Mouse (Mus musculus) R1 (cell line): ENCODE measurements around the gene Sh3pxd2a.
A peak's percentile ranks its signal among the peaks of the same experiment; 100 is the strongest.

ENCODE experiments used
- DNase-seq: peaks from one replicate; pipeline ENCODE4 v3.0.0-alpha.2; 2018; ENCODE audit warnings: low read depth, low spot score

Sh3pxd2a gene

DNA sequence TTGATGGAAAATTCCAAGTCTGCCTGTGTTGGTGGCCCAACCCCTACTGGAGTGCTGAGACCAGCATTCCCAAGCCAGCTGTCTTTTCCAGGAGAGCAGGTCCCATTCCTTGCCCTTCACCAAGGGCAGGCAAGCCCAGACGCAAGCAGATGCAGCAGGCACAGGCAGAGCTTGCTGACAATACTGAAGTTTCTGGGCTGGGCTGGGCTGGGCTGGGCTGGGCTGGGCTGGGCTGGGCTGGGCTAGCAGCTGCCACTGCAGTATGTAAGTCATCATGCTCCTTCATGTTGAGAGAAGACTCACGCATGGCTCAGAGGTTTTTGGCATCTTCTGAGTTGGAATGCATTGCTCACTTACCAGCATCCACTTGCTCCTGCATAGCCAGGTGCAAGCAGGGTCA lies 27.7 kb upstream of the Sh3pxd2a start:
- peak; percentile 88 for DNase-seq

DNA sequence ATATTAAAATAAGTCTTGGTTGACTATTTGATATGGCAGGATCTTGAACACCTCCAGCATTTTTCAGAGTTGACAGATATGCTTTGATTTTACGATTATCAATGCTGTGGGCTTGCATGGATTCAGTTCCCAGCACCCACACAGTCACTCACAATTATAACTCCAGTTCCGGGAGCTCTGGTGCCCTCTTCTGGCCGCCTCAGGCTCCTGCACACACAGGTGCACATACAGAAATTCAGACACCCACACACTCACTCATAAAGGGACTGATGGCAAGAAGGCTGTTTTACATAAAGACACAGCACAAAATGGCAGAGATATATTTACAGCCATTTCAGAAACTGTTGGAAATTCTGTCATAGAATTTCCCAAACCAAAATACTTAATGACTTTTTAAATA lies 25.0 kb upstream of the Sh3pxd2a start:
- peak; percentile 72 for DNase-seq

DNA sequence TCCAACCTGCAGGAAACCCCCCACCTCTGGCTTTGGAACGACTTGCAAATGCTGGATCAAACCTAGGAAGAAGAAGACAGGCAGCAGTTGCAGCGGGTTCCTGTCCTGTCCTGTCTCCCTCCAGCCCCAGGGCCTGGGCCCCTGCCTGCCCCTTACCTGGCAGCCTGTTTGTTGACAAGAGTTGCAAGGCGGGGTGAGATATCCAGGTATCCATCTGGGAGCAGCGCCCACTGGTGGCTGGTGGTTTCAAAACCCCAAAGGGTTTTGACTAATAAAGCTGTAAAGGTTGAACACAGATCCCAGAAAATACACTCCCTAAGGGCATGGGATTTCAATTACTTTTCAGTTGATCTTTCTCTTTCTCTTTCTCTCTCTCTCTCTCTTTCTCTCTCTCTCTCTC lies 24.0 kb upstream of the Sh3pxd2a start:
- DNase-seq: peak; percentile 86

DNA sequence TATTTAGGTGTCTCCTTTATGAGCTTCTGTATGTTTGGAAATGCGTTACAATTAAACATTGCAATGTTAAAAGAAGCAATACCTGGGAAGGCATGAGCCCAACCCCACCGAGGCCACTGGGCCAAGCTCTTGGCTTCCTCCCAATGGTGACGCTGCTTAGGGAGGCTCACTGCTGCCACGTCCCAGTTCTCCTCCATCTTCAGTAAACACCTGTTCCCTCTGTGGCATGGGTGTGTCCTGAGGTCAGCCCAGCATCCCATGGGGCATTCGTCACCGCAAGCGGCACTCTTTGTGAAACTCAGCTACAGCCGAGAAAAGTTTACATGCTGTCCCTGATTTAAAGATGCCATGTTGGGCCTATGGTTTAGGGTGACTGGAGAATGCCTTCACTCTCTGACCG lies 23.4 kb upstream of the Sh3pxd2a start:
- DNase-seq: no peak

DNA sequence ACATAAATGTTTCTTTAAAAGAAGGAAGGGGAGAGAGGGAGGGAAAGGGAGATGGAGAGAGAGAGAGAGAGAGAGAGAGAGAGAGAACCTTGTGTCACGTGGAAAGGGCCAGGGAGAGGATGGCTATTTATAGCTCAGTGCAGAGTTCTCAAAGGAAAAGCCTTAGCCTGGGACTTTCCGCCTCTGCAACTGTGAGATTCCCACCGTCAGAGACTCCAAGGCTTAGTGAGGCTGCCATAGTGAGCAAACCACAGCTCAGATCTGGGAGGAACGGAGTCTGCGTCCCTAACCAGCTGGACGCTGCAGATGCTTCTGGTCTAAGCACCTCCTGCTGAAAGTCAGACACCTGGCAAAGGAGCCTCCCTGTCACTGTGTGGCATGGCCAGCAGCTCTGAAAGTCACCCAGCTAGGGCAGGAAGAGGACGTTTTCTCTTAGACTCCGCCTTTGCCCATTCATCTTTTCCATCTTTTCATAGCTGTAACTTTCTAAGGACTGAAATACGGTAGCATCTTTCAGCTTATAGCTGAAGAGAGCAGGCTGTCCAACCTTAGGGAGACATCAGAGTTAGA lies 21.9 kb upstream of the Sh3pxd2a start:
- no peak for DNase-seq

DNA sequence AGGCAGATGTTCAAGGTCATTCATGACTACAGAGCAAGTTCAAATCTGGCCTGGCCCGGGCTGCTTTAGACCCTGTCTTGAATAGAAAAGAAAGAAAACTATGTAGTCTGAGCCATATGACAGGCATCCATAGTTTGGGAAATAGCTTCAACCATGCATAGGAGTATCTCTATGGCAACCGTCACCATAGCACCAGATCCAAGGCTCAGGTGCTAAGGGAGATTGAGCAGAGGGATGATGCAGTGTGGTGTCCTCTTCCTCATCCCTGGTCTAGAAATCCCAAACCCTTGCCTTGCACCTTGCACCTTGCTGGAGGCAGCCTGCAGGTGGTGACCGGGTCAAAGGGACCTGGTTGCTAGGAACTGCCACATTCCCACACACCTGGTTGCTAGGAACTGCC lies 19.9 kb upstream of the Sh3pxd2a start:
- peak; percentile 45 for DNase-seq

DNA sequence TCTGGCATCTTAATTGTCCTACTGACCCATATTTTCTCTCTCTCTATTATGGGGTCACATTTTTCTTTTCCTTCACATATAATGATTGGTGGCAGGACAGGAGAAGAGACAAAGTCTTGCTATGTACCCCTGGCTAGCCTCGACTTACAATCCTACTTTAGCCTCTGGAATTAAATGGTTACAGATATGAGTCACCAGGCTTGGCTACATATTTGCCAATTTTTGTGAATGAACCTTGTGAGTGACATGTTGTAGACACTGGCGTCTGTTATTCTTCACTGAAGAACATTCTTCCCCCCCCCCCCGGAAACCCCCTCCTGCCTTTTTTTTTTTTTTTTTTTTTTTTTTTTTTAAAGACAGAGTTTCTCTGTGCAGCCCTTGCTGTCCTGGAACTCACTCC lies 19.1 kb upstream of the Sh3pxd2a start:
- no peak for DNase-seq

DNA sequence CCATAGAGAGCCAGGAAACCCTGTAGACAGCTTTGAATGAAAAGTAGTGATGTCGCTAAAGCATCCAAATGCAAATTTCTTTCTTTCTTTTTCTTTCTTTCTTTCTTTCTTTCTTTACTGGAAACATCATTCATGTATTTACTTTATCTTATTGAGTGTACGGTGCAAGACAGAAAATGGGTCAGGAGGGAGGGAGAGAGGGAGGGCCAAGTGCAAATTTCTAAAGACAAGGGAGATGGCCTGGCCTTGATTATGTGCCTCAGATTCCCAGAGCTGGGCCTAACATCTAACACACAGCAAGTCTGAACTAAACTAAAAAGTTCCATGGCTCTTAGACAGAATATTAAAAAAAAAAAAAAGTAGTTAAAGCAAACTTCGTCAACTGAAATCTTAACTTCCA lies 9.3 kb upstream of the Sh3pxd2a start:
- no peak for DNase-seq

DNA sequence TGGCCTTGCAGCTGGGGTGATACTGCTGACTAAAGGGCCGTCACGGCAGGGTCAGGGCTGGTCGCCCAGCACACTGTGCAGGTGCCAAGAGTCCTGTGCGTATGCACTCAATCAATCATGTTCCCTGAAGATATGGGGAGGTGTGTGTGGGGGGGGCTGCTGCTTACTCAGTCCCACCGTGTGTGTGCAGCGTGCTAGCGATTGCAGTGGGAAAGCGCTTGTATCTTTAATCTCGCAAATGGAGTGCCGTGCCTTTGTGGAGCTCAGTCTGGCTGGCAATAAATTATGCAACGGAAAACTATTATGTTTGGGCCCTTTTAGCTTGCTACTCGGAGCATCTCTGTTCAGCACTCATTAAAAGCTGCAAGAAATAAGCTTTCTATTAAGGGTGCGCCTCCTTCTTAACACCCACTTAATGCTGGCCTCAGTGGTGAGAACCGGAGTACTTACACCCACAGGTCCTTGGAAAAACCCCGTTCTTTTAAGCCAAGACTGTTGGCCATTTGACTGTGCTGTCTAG lies 8.7 kb upstream of the Sh3pxd2a start:
- DNase-seq: no peak

DNA sequence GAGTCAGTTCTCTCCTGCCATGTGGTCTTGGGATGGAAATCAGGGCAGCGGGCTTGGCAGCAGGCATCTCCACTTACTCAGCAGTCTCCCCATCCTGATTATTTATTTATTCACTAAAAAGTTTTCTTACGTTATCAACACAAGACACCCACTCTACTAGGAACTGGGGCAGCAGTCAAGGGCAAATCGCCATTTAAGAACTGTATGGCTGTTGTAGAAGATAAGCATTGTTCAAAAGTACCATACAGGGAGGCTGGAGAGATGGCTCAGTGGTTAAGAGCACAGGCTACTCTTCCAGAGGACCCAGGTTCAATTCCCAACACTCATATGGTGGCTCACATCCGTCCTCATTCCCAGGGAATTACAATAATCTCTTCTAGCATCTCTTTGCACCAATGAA lies 7.6 kb upstream of the Sh3pxd2a start:
- DNase-seq: no peak

DNA sequence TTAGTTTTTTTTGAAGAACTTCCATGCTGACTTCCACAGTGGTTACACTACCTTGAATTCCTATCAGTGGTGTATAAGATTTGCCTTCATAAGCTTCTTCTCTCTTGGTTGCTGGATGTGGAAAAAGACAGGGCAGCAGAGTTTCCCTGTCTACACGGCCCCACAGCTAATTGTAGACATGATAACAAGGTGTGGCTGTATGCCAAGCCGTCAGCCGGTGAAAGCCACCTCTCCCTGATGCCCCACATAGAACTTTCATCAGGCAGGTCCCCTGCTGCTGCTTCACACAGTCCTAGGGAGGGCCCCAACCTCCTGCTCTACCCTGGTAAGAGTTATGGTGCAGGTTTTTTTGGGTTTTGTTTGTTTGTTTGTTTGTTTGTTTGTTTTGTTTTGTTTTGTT lies 4.5 kb upstream of the Sh3pxd2a start:
- no peak for DNase-seq

DNA sequence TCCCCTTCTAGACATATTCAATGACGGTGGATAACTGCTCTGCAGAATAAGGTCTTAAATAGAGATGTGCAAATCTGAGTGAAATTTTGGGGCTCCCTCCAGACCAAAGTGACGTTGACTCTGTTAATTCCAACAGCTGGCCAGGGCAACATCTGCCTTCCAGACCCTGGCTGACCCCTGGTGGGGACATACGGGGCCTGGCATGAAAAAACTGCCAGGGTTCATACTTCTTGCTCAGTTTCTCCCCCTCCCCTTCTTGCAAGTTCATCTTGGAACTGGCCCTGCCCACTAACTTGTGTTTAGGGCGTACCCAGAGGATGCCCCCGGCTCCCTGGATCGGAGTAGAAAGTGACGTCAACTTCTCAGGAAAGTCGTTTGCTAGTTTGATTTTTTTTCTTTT lies 2.6 kb upstream of the Sh3pxd2a start:
- DNase-seq: no peak

DNA sequence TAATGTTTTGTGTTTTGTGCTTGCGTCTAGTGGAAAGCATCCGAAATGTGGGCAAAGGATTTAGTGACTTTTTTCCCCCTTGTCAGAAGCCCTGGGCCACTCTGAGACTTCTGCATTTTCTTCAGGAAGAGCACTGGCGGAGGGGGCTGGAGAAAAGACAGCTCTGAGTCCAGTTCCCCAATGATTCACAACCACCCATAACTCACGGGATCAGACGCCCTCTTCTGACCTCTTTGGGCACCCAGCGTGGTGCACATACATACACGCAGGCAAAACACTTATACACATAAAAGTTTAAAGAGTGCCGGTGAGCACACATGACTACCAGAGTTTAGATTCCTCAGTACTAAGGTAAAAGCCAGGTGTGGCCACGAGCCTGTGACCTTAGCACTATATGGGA lies 1.3 kb upstream of the Sh3pxd2a start:
- DNase-seq: no peak

DNA sequence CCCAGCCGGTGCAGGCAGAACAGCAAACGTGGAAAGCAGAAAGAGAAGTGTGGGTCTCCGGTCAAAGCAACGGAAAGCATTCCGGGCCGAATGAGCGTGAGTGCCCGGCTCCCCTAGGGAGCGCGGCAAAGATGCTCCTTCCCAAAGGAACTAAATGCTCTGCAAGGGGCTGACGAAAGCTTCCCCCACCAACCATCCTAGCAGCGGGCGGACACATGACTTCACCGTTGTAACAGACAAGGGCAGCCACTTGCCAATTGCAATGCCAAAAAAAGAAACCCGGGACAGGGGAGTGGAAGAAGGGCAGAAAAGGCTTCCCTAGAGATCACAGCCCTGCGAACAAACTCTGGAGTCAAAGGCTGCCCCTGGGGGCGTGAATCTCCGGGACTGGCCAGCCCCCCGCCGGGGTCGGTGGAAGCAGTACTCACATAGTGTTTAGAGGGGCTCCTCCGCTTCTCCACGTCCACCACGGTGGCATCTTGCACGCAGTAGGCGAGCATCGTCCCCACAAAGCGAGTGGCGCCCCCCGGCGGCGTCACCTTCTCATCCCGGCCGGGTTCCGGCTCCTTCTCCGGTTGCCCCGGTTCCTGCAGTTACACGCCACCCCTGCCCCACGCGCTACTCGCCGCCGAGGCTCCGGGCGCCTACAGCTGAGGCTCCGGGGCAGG lies 431 bp downstream of the Sh3pxd2a start:
- peak; percentile 60 for DNase-seq

DNA sequence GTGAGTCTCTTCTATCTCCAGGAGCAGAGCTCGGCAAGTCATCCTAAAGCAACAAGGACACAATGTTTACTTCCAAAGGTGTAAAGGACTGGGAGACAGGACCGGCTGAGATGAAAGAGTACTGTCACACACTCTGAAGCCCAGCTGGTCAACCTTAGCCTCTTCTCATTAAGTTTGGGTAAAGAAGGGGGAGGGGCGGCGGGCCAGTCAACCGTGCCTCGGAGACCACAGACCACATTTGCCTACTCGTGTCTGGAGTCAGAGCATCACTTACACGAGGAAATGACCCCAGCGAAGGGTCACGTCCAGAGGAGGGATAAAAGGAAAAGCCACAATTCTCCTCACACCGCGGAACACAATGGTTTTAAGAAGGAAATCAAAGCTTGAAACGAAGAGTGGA lies 995 bp downstream of the Sh3pxd2a start:
- DNase-seq: no peak

DNA sequence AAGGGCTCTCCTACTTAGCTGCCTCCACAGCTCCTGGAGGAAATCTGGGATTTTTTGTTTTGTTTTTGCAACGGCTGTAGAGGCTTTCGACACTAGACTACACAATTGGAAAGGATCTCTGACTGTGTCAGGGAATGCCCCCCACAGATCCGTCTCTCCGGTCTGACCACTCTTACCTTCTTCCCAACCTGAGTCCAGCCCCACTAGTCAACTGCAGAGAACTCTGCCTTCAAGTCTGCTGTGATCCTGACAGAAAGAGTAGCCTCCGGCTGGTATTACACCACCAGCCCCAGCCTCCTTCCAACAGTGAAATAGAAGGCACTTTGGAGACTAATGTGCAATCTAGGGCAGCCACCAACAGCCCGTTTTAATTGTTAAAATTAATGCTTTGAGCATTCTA lies 1.5 kb downstream of the Sh3pxd2a start:
- no peak for DNase-seq

DNA sequence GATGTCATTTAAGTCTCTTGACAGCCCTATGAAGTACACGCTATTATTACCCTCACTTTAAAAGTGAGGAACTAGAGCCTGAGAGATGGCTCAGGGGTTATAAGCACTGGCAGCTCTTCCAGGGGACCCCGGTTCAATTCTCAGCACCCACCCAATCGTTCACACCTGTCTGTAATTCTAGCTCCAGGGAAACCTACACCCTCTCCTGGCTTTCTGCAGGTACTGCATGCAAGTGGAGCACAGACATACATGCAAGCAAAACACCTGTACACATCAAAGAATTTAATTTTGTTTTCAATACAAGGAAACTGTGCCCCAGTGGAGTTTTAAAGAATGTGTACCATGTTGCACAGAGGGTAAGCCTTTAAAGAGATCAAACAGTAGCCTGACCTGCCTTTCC lies 2.4 kb downstream of the Sh3pxd2a start:
- peak; percentile 58 for DNase-seq

DNA sequence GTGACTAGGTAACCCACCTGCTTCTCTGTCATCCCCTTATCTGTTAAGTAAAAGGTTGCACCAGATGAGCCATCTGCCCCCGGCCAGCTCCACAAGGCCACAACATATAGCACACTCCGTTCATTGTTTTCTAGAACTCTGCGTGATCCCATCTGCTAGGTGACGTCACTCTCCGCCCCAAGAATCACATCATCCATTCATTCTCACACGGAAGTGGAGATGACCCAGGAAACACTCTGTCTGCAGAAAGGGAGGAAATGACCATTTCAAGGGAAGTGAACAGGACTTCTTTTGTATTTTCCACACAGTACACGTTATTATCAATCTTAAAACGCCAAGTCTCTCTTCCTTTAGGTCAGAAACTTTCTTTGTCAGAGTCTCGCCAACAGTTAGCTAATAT lies 2.8 kb downstream of the Sh3pxd2a start:
- DNase-seq: no peak

DNA sequence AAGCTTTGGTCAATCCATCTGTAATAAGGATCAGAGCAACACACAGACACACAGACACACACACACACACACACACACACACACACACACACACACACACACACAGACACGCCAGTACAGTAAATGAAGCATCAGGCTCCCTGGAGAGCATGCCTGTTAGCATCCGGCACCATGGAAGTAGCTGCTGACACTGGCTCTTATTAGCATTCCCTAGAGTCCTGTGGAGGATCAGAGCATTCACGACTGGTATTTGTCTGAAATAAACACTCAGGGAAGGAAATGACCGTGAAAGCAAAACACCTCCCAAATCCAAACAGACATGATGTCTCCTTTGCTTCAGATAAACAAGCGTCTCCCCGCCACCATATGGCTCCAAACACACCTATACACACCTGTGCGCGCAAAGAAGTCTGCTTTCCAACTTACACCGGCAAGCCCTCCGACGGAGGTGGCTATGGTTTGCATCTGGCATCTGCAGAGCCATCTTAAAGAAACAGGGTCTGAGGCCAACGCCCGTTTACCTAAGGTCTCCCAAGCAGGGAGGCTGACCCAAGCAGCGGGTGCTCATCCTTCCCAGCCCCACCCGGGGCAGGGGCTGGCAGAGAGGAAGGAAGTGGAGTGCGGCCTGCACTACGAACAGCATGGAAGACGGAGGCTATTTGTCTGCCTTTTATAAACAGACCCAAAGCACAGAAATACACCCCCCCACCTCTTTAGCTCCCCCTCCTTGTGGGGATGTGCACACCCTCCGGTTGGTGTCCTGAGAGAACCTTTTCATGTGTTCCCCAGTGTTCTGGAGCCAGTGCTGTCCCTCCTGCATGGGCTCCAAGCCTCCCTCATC lies 3.9 kb downstream of the Sh3pxd2a start:
- peak; percentile 49 for DNase-seq

DNA sequence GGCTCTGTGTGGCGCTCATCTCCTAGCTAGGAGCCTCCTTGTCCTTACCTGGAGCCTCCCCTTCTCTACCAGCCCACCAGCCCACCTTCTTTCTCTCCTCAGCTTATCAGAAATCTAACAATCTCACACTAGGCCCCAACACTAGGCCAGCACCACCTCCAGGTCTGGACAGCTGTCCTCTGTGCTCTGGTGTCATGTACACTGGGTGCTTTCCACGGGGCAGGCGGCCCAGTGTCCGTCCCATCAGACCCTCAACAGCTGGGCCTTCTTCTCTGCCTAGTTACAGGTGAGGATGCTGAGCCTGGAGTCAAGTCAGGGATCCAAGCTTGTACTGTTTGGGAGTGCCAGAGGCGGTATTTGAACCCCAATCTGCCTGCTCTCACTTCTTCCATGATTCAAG lies 5.0 kb downstream of the Sh3pxd2a start:
- no peak for DNase-seq

DNA sequence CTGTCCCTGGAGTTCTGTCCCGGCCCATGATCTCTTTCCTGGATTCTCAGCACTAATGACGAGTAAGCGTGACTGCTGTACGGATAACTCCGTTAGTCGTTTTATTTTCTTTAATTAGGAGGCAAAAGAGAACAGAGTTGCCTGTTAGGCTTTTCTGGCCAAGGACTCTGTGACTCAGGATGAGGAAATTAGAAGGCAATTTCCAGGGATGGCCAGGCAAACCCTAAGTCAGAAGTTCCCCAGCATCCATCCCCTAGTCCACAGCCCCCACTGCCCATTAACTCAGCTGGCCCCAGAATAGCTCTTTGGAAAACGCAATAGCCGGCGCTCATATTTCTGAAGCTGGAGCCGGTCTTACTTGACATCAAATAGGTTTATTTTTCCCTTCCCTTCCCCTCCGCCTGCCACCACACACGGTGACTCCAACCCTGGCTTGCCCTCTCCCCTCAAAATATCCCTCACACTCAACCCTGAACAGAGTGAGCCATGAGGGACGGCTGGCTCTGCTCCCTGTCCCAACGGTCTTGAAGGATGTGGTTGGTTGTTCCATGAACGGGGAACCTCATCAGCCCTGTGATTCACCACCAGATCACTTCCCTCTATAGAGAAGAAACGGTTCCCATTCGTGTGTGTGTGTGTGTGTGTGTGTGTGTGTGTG lies 5.6 kb downstream of the Sh3pxd2a start:
- DNase-seq: no peak
